Mouse (Mus musculus): ENCODE data around the gene Cops8. TPM values are rescaled to one million over a fixed set of nuclear protein-coding genes. Genes with fewer than 3 reads are reported as not detected.

The Cops8 gene
- 65.4 and 103 TPM in 2 replicates for total RNA-seq (2012; rRNA removed)
- 10 to 100 TPM in 1 of 2 experiments, not detected in 1; 86.7 TPM for polyA plus RNA-seq (2012; ENCODE audit: insufficient read depth in 1 of 2, insufficient read length in 2 of 2, low read depth in 1 of 2, low replicate concordance in 2 of 2, missing spikeins in 1 of 2)

DNA sequence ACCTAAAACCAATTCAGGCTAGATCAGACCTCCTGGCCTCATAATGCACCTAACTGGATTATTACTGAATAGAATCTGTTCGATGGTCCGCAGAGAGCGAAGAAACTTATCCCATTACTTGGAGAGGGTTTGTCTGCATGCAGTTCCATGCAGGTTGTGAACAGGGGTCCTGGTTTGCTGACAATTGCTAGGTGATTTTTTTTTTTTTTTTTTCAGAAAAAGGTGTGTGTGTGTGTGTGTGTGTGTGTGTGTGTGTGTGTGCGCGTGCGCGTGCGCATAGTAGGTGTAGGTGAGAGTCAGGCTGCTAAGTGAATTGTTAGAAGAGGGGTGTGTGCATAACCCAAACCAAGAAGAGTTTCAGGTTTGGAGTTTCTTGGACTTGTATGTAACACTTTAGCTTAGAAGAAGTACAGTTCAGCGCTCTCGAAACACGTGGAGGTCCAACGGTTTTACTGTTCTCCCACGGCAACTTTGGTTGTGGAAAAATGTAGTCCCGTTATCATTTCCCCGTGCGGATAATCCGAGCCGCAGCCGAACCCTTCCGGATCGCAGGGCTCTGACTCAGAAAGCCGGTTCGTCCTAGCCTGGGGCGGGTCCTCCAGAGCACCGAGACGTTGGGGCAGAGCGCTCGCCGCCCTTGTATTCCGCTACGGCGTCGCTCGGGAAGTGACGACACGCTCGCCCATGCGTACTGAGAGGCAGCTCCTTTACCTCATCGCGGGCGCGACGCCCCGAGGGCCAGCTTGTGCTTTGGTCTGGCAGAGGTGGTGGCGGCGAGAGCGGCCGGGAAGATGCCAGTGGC, at the start of gene Cops8:
TSS of gene Cops8 (plus strand) at position 223 of the 802 bp plus-strand sequence.
- Histone ChIP-seq H3K9me3 (replicated peaks; ENCODE audit: insufficient read depth, low read length) (no peaks in the 10 kb centered on the region), H3K36me3 (ENCODE audit: control insufficient read depth in 1 of 2, insufficient read depth in 2 of 2, low read length in 2 of 2) (peaks cover 2 to 8% of the 10 kb centered on the region in 2 experiments), H3K79me2 (ENCODE audit: control insufficient read depth, insufficient read depth, low read length, poor library complexity) (peaks cover 10% of the 10 kb centered on the region), H3K27me3 (ENCODE audit: control insufficient read depth in 1 of 2, insufficient read depth in 2 of 2, low read length in 2 of 2) (no peaks in the 10 kb centered on the region), H3K27ac (ENCODE audit: control insufficient read depth, low read depth, low read length) (peak within 1 kb of the TSS; percentile 58), H3K4me3 (ENCODE audit: control insufficient read depth in 1 of 2, insufficient read depth in 1 of 2, low read depth in 2 of 2, low read length in 2 of 2) (peak within 1 kb of the TSS; percentile 69 to 78), H3K4me1 (ENCODE audit: control insufficient read depth in 1 of 2, insufficient read depth in 2 of 2, low read length in 2 of 2) (peaks cover 0 to 3% of the 10 kb centered on the region in 2 experiments; a peak in 2 of 4 replicates), H3K9ac (ENCODE audit: control insufficient read depth, low read depth, low read length, poor library complexity, severe bottlenecking) (peak within 1 kb of the TSS; percentile 84)
- DNase-seq (ENCODE audit: low read depth, low spot score): peak; percentile 95
- peak; percentile 11; the same call in 1 of the 2 replicates for TF ChIP-seq ETS1 (IDR thresholded peaks at IDR 0.05; ENCODE audit: low read depth, low read length)
- TF ChIP-seq RCOR1 (IDR thresholded peaks at IDR 0.05; ENCODE audit: low read depth, low read length): no peak
- TF ChIP-seq ZMIZ1 (IDR thresholded peaks at IDR 0.05; ENCODE audit: low read depth, low read length): peak; percentile 59
- TF ChIP-seq MAX (IDR thresholded peaks at IDR 0.05; ENCODE audit: low read length): peak; percentile 77
- TF ChIP-seq KAT2A (conservative IDR thresholded peaks at IDR 0.05; ENCODE audit: low read depth, low read length): peak; percentile 89
- 0 out of 2 replicates have a peak, but pooled peaks have one; percentile 18 for TF ChIP-seq MAZ (IDR thresholded peaks at IDR 0.05; ENCODE audit: low read depth, low read length)
- peak; percentile 91 for TF ChIP-seq NRF1 (IDR thresholded peaks at IDR 0.05; ENCODE audit: insufficient read depth, low read depth, low read length, poor library complexity, severe bottlenecking)
- no peak for TF ChIP-seq SMC3 (IDR thresholded peaks at IDR 0.05; ENCODE audit: low read depth, low read length)
- TF ChIP-seq TAL1 (IDR thresholded peaks at IDR 0.05; ENCODE audit: low read length): no peak
- TF ChIP-seq TBP (IDR thresholded peaks at IDR 0.05; ENCODE audit: low read depth, low read length): peak; percentile 87
- TF ChIP-seq E2F4 (IDR thresholded peaks at IDR 0.05; ENCODE audit: borderline replicate concordance, low read depth, low read length): no peak
- TF ChIP-seq CHD2 (IDR thresholded peaks at IDR 0.05; ENCODE audit: low read length): no peak
- peak; percentile 79 for TF ChIP-seq NELFE (IDR thresholded peaks at IDR 0.05; ENCODE audit: low read depth, low read length)
- TF ChIP-seq JUND (IDR thresholded peaks at IDR 0.05; ENCODE audit: low read depth, low read length): no peak
- TF ChIP-seq MAFK (IDR thresholded peaks at IDR 0.05; ENCODE audit: borderline replicate concordance, low read depth, low read length): no peak
- TF ChIP-seq MXI1 (IDR thresholded peaks at IDR 0.05; ENCODE audit: low read depth, low read length): peak; percentile 96
- no peak for TF ChIP-seq RAD21 (IDR thresholded peaks at IDR 0.05; ENCODE audit: low read depth, low read length)
- TF ChIP-seq MEF2A (IDR thresholded peaks at IDR 0.05; ENCODE audit: extremely low read depth, insufficient replicate concordance, low read depth, low read length, poor library complexity, severe bottlenecking): no peak
- peak; percentile 95 for TF ChIP-seq SIN3A (IDR thresholded peaks at IDR 0.05; ENCODE audit: low read length)
- peak; percentile 59; the same call in 1 of the 2 replicates for TF ChIP-seq GABPA (IDR thresholded peaks at IDR 0.05; ENCODE audit: low read depth, low read length)
- no peak for TF ChIP-seq MYB (IDR thresholded peaks at IDR 0.05; ENCODE audit: low read depth, low read length)
- TF ChIP-seq CHD1 (IDR thresholded peaks at IDR 0.05; ENCODE audit: low read depth, low read length): no peak
- TF ChIP-seq USF1 (IDR thresholded peaks at IDR 0.05; ENCODE audit: low read depth, low read length): 0 out of 2 replicates have a peak, but pooled peaks have one; percentile 17
- TF ChIP-seq ZKSCAN1 (IDR thresholded peaks at IDR 0.05; ENCODE audit: low read depth, low read length): peak; percentile 94
- peak; percentile 99 for TF ChIP-seq HCFC1 (IDR thresholded peaks at IDR 0.05; ENCODE audit: low read depth, low read length)
- TF ChIP-seq CTCF (IDR thresholded peaks at IDR 0.05 in 2 of 3, conservative IDR thresholded peaks at IDR 0.05 in 1 of 3; ENCODE audit: control insufficient read depth in 1 of 3, insufficient read depth in 1 of 3, low read depth in 2 of 3, low read length in 3 of 3, poor library complexity in 1 of 3, severe bottlenecking in 1 of 3): no peak
- no peak for TF ChIP-seq EP300 (IDR thresholded peaks at IDR 0.05; ENCODE audit: low read depth in 1 of 2, low read length in 2 of 2)
- no peak for TF ChIP-seq UBTF (IDR thresholded peaks at IDR 0.05; ENCODE audit: borderline replicate concordance, insufficient read depth, low read depth, low read length)
- no peak for TF ChIP-seq USF2 (IDR thresholded peaks at IDR 0.05; ENCODE audit: borderline replicate concordance in 1 of 2, insufficient read depth in 1 of 2, low read depth in 1 of 2, low read length in 2 of 2)
- no peak for TF ChIP-seq ZC3H11A (IDR thresholded peaks at IDR 0.05; ENCODE audit: low read depth, low read length)
- TF ChIP-seq BHLHE40 (IDR thresholded peaks at IDR 0.05; ENCODE audit: borderline replicate concordance, low read depth, low read length): no peak
- TF ChIP-seq TCF12 (IDR thresholded peaks at IDR 0.05; ENCODE audit: low read depth, low read length): peak; percentile 67
- TF ChIP-seq POLR2AphosphoS2 (IDR thresholded peaks at IDR 0.05; ENCODE audit: low read length): peak; percentile 66; the same call in 1 of the 2 replicates
- TF ChIP-seq ZNF384 (IDR thresholded peaks at IDR 0.05; ENCODE audit: low read depth, low read length): peak; percentile 93

Data from MEL (cell line).